Mouse (Mus musculus): ENCODE results near the gene Mvb12a.

The Mvb12a gene

DNA sequence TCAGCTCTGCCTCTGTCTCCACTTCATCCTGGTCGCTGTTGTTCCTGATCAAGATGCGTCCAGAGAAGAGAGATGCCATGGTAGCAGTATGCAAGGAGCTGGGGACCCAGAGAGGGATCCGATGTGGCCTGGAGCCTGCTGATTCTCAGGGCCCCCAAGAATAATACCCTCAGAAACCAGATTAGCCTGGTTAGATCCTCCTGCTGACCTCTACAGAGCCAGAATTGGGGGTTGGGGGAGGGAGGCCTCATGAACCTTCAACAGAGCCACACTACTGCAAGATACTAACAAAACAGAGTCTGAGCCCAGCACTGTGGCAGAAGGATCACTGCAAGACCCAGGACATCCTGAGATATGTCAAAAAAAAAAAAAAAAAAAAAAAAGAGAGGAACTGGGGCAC lies 23.8 kb downstream of the Mvb12a start, which contains the start of gene Nxnl1:
Gene Nxnl1, minus strand, starts transcription at position 101 of the 400 bp plus-strand sequence.
- DNase-seq (ENCODE audit: low spot score in 2 of 2) = no peak

DNA sequence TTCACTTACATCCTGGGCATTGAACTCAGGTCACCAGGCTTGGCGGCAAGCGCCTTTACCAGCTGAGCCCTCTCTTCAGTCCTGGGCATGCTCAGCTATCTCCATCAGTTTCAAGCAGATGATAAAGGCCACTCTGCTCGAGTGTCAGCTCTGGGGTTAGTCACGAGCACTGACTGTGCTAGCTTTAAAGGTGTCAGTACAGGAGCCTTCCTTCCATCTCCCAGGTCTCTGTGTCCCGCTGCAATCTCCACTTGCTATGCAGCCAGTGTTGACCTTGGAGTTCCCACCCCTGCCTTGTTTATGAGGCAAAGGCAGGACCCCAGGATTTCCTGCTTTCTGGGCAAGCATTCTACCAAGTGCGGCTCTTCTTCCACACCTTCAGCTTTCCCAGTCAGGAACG lies 24.9 kb downstream of the Mvb12a start:
- no peak for DNase-seq (ENCODE audit: low spot score in 2 of 2)

DNA sequence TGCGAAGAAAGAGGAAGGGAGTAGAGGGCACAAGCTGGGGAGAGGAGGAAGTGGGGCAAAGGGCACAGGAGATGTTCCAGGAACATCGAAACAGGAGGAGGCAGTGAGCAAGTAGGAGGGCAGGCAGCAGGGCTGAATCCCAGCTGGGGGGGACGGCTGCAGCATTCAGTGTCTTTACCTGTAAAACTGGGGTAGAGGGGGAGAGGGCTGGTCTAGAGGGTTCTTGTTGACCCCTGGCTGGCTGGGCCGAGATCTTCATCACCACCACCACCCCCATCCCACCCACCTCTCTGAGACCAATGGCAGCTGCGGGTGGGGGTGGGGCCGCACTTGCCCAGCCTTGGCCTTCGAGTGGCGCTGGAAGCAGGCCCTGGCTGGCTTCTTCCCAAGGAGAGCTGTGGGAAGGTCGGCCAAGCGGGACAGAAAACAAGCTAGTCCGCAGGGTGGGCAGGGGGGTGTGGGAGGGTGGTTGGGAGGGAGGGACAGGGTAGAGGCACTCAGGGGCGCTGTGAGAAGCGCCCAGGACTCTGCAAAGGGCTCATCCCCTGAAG lies 25.7 kb downstream of the Mvb12a start, which contains the start of gene Slc27a1:
Gene Slc27a1, plus strand, starts transcription at position 496 of the 551 bp plus-strand sequence.
- DNase-seq (ENCODE audit: low spot score in 2 of 2) = no peak

DNA sequence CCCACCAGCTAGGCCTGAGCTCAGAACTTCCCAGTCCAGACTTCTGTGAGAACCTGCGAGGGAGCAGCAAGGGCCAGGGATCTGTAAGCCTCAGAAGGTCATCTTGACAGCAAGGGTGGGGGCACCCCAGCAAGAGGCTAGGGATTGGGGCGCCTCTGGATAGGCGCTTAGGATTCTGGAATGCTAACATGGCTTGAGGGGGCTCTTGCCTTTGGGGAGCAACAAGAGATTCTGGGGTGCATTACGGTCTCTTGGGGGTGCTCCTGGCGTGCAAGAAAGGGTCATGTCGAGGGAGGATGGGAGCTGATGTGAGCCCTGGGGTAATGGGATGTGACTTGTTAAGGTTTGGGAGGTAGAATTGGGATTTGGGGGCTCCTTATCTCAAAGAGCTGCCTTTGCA lies 26.2 kb downstream of the Mvb12a start:
- no peak for DNase-seq (ENCODE audit: low spot score in 2 of 2)

DNA sequence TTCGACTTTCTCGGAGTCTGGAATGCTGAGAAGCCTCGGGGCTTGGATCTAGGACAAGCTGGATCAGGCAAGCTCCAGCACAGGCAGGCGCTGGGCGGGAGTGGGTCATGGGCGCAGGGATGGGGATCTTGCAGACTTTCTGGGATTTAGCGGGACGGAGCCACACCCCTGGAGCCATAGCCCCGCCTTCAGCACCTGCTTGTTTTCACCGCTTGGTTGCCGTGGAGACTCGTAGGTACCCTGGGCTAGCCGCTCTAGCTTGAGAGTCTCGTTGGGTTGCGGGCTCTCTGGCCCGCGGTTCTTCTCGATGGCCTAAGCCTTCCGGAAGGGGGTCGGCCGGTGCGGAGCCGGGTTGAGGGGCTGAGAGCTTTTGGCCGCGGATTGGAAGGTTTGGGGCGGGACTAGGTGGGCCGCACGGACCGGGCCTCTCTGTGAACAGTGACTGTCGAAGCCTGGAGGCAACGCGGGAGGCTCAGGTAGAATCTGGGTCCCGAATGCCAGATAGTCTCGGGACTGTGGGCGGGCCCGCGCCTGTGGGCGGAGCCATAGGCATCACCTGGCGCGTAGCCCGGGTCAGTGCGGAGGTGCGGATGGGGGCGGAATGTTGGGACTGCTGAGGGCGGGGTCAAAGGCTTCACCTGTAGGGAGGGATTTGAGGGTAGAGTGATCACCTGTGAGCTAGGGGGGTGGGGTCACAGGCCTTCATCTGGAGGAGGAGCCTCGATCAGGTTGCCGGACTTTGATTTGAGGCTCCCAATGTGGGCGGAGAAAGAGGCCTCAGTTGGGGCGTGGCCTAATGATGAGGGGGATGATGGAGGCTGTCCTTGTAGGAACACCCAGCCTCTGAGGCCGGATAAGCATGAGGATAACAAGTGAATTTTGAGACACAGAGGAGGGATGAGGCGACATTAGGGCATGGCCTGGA lies 26.9 kb downstream of the Mvb12a start:
- peak; percentile 74 to 80 for DNase-seq (ENCODE audit: low spot score in 2 of 2)

DNA sequence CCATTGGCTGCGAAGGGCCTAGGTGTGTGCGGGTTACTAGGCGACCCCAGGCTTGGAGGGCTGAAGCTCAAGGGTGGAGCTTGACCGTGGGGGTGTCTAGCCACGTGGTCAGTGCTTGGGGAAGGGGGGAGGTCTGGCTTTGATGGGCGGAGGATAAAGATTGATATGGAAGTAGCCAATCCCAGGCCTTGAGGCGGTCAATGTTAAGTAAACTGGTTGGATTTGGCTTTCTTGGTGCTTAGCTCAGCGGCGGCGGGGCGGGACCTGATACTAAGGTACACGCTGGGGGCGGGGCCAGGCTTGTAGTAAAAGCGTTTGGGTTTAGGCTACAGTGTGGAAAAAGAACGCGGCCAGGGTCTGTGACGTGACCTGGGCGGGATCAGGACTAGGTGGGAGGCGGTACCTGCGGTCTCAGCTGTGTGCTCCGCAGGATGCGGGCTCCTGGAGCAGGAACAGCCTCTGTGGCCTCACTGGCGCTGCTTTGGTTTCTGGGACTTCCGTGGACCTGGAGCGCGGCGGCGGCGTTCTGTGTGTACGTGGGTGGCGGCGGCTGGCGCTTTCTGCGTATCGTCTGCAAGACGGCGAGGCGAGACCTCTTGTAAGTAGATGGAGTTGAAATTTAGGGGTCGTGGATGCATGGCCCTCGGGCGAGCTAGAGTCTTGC lies 27.7 kb downstream of the Mvb12a start:
- peak; percentile 93 to 96 for DNase-seq (ENCODE audit: low spot score in 2 of 2)

DNA sequence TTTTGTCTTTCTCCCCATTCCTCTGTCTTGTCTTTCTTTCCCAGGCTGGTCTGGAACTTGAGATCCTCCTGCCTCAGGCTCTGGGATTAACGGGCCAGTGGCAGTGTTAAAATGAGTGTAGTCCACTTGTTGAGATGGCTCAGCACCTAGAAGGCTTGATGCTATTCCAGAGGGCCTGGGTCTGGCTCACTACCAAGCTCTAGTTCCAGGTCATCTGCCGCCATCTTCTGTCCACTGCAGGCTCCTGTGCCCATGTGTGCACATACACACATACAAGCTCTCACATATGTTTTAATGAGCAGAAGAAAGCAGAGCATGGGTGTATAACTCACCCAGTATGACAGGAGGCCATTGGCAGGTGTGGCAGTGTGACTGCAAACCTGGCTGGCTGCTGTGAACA lies 29.4 kb downstream of the Mvb12a start:
- DNase-seq (ENCODE audit: low spot score in 2 of 2) = no peak

DNA sequence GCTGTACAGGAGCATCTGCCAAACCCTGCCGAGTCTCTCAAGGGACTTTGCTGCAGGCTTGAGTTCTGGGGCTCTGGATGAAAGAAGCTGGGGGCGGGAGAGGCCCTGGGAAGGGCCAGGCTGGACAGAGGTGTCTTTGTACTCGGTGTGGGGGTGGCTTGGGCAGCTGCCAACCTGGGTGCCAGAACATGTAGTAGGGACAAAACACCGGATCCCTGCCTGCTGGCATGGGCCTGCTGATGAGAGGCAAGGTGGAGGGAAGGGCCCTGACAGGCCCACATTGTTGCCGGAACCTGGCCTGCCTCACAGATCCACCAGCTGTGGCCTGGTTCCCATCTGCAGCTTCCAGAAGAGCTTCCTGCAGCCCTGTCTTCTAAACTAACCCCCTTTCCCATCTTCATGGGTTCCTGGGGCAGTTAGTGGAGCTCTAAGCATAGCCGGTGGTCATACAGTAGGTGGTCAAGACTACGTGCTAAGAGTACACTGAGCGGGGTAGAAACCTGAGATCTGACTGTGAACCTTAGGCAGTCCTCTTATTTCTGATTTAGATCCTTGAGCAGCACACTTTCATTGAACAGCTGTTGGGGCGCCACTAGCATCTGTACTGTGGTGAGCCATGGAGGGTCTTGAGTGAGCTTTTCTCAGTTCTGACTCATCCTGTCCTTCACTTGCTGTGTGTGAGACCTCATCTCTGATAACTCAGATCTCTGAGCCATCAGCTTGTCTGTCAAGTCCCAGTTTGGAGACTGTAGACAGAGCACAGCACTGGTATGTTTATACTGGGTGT lies 30.3 kb downstream of the Mvb12a start:
- DNase-seq (ENCODE audit: low spot score in 2 of 2) = peak; percentile 64 to 66

DNA sequence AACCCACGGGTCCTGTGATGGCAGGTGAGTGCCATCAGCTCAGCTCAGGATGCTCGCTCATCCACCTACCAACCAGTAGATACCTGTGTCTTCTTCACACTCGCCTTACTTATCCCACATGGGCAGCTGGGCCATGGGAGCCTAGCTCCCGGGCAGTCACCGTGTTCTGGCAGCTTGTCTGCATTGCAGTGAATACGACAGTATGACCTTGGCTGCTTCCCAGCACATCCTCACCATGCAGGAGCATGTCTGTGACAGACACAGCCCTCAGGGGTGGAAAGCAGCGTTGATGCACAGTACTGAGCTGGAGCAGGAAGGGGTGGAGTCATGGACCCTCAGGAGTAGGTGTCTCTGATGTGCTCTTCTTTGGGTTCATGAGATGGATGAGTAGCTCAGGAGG lies 31.7 kb downstream of the Mvb12a start:
- no peak for DNase-seq (ENCODE audit: low spot score in 2 of 2)

DNA sequence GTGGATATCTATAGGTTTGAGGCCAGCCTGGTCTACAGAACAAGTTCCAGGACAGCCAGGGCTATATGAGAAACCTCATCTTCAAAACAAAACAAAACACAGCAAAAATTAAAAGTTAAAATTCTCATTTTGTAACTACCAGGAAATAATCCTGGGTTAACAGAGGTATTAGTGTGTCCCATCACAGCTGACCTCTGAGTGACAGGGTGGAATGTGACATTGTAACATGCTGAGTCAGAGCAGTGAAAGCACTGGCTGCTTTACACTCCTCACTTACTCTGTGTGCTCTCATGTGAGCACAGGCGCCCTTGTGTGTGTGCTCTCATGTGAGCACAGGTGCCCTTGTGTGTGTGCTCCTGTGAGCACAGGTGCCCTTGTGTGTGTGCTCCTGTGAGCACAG lies 32.3 kb downstream of the Mvb12a start:
- no peak for DNase-seq (ENCODE audit: low spot score in 2 of 2)

DNA sequence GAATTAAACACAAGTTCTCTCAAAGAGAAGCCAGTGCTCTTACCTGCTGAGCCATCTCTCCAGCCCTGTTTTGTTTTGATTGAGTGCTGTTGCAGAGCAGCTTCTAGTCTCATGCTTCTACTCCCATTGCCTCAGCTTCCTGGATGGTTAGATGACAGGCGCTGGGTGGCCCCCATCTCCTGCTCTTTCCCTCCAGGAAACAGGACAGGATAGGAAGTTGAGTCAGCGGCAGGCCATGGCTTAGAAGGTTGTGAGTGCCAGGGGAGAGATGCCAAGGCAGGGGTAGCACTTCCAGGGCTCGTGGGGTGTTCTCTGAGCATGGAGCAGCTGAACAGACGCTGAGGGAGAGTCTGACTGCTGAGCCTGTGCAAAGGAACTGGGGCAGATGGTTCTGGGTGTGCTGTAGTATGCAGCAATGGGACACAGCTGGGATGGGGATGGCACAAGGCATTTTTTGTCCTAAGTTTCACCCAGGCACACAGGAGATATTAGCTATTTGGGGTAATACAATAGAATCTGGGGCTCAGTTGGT lies 35.2 kb downstream of the Mvb12a start:
- no peak for DNase-seq (ENCODE audit: low spot score in 2 of 2)

DNA sequence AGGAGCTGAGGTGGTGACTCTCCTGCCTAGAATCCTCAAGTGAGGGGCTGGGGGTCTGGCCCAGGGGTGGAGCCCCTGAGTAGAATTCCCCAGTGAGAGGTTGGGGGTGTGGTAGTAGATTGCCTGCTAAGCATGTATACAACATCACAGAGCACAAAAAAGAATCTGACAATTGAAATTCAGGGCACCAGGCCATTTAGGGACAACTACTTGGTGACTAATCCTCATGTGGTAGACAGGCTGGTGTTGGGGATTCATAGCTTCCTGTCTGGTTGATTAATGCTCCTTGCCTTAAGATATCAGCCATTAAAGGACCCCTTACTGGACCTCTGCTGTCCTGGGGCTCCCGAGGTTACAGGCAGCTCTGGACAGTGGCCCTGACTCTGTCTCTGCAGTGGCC lies 36.3 kb downstream of the Mvb12a start:
- DNase-seq (ENCODE audit: low spot score in 2 of 2) = no peak

DNA sequence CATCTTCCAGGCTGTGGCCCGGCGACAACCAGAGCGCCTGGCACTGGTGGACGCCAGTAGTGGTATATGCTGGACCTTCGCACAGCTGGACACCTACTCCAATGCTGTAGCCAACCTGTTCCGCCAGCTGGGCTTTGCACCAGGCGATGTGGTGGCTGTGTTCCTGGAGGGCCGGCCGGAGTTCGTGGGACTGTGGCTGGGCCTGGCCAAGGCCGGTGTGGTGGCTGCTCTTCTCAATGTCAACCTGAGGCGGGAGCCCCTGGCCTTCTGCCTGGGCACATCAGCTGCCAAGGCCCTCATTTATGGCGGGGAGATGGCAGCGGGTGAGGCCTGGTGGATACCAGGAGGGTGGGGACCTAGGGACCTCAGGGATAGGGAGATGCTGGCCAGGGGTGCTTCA lies 36.8 kb downstream of the Mvb12a start:
- no peak for DNase-seq (ENCODE audit: low spot score in 2 of 2)

DNA sequence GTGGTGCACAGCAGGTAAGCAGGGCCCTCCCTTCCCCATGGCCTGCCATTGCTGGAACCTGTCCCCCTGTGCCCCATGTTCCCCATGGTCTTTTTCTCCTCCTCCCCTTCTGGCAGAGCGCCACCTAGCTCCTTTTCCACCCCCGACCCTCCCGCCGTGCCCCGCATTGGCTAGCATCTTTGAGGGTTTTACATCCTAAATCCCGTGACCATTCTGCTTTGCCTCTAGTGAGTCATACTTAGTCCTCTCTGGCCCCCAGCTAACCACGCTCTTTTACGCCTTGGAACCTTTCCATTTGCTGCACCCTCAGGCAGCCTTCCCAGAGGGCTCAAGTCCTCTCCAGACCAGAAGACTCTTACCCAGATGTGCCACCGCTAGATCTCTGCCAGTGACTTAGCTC lies 37.5 kb downstream of the Mvb12a start:
- no peak for DNase-seq (ENCODE audit: low spot score in 2 of 2)

DNA sequence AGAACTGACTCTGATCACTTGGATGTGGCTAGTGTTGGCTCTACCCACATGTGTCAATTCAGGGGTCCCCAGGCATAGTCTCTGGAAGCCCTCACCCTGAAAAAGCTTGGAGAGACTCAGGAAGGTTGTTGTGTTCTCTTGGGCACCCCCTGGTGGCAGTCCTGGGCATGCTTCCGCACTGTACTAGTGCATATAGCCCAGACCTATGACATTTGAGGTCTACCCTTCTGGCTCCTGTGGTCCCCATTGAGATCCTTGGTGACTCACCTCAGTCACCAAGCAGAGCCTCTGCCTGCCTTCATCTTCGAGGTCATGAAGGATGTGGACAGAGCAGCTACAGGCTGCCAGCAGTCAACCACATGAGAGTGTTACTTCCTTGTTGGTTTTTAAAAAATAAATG lies 44.2 kb downstream of the Mvb12a start:
- DNase-seq (ENCODE audit: low spot score in 2 of 2) = no peak

DNA sequence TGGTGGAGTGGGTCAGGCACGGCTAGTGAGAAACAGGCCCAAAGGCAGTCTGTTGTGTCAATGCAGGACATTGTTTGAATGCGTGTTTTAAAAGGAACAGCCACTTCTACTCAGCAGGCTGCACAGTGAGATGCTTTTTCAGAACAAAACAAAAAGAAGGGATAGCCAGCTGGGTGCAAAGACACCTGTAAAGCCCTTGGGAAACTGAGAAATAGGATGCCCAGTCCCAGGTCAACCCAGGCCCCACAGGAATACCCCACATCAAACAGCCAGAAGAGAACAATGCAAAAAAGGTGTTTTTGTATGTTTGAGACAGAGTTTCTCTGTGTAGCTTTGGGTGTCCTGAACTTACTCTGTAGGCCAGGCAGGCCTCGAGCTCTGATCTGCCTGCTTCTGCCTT lies 46.0 kb downstream of the Mvb12a start:
- no peak for DNase-seq (ENCODE audit: low spot score in 2 of 2)

DNA sequence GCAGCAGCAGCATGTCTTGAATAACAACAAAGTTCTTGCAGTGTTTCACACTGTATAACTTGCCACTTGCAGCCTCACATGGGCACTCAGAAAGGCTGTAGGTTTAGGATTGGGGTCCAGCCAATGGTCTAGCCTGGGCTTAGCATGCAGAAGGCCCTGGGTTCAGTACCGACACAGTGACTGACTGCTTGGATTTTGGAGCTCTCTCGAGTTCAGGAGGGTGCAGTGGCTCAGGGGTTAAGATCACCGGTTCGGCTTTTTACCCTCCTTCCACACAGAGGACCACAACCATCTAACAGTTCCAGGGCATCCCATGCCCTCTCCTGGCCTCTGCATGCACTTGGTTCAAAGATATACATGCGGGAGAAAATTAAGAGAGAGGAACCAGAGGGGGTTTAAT lies 48.3 kb downstream of the Mvb12a start:
- no peak for DNase-seq (ENCODE audit: low spot score in 2 of 2)

DNA sequence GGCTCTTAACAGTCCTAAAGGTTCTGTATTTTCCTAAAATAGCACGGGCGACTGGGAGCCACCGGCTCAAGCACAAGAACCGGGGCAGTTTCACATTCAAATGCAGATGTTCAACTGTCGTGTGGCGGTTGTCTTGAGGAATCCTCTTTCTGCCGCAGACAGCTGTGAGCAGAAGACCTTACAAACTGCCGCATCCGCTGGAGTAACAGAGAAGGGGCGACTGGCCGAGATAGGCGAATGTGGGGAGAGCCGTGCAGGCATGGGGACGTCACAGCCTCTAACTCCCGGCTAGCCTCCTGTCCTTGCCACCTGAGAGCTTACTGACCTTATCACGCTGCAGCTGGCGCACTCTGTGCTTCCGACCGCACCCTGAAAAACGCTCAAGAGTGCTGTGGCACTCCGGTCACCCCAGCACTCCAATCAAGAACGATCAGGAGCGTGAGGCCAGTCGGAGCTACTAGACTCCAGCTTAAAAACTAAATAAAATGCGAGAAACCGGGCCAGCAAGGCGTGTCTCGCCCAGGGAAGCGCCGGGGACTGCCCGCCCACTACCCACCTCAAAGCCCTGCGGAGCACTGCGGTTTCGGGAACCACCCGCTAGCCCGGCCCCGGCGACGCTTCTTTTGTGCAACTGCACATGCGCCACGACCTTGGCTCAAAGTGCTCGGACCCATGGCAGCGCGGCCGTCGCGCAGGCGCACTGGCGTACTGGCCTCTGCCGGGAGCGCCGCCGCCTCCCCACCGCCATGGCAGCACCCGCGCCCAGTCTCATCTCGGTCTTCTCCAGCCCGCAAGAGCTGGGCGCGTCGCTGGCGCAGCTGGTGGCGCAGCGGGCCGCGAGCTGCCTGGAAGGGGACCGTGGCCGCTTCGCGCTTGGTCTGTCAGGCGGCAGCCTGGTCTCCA lies 49.0 kb downstream of the Mvb12a start, which contains the start of gene Pgls:
Gene Pgls, plus strand, starts transcription at position 706 of the 903 bp plus-strand sequence.
- peak; percentile 93 to 95 for DNase-seq (ENCODE audit: low spot score in 2 of 2)

DNA sequence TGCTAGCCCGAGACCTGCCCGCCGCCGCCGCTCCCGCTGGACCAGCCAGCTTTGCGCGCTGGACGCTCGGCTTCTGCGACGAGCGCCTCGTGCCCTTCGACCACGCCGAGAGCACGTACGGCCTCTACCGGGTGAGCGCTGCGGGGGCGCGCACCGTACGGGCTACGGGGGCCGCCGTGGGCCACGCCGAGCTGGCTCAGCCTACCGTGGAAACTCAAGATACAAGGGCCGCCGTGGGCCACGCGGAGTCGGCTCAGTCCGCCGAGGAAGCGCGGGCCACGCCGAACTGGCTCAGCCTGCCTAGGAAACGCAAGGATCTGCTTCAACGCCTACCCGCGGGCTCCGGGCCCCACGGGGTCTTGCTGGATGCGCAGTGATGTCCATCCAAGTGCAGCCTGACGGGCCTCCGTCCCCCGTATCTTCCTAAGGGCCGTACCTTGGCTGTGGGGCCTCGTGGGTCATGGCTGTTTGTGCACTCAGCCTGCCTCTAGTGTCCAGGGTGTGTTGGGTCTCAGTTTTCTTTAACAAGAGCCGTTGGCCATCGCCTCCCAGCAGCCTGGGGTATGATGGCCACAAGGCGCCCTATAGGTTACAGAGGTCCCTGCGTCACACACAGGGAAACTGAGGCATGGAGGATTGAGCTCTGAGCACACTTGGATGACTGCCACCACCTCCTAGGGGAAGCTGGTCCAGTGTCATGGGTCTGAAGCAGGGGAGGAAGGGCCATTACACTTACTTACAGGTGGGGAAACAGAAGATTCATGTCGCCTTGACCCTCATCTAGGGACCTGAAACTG lies 49.9 kb downstream of the Mvb12a start:
- peak; percentile 81 to 85 for DNase-seq (ENCODE audit: low spot score in 2 of 2)

Data from frontal cortex, postnatal 25 days (tissue).